Mouse (Mus musculus) right cerebral cortex, postnatal 4 days (tissue): Measurements from ENCODE around the gene Mettl17.

ENCODE experiments used
- DNase-seq: peaks from one replicate; pipeline ENCODE4 v3.0.0-alpha.2; 2022

Mettl17 gene

GRCm38 (mm10) chr14:51932092-51933020, 47.7 kb downstream of the Mettl17 start:
- no peak for DNase-seq

GRCm38 (mm10) chr14:51939005-51939404, 54.4 kb downstream of the Mettl17 start:
- DNase-seq, result no peak

- no peak for DNase-seq
Observed at GRCm38 (mm10) chr14:51940944-51941560, 56.4 kb downstream of the Mettl17 start.

GRCm38 (mm10) chr14:51941577-51941976, 56.9 kb downstream of the Mettl17 start:
- no peak for DNase-seq

- DNase-seq, result no peak
Observed at GRCm38 (mm10) chr14:51942236-51942635, 57.6 kb downstream of the Mettl17 start.
